Mouse (Mus musculus) G1E (cell line): ENCODE results near the gene Bmpr1a.

ENCODE experiments used
- CTCF ChIP-seq: IDR thresholded peaks from 2 replicates; pipeline ENCODE4 v1.5.1; 2012; ENCODE audit warnings: low read depth, low read length, inconsistent platforms, mixed read lengths
- GATA1 ChIP-seq: IDR thresholded peaks from 2 replicates; pipeline ENCODE4 v1.6.1; 2012; ENCODE audit warnings: borderline replicate concordance, low read length, inconsistent platforms, mixed read lengths
- POLR2AphosphoS5 ChIP-seq: IDR thresholded peaks from 2 replicates; pipeline ENCODE4 v1.6.1; 2012; ENCODE audit warnings: low read depth, low read length, inconsistent platforms; ENCODE audit not compliant: insufficient replicate concordance
- TAL1 ChIP-seq: conservative IDR thresholded peaks from 2 replicates; pipeline ENCODE4 v1.6.1; 2012; ENCODE audit warnings: low read depth, low read length, inconsistent platforms, mixed read lengths

DNA sequence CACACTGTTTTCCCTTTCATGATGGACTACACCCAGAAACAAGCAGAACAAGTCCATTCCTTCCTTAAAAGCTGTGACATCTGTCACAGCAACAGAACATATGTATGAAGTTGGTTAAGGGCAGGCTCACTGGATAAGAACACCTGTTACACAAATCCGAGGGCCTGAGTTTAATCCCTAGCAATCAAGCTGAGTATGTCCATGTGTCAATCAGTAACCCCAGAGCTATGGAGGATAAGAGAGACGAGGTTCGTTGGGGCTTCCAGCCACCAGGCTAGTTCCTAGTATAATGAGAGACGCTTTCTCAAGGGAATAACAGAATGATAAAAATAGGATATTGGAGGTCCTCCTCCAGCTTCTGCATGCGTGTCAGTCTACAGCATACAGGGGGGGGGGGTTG is 85.6 kb downstream of the Bmpr1a start:
- TF ChIP-seq TAL1 (no peak), CTCF (no peak), GATA1 (no peak), POLR2AphosphoS5 (no peak)
